Mouse (Mus musculus) B cell, adult 2 months (primary cell): ENCODE results near the gene Gm8994.
A peak's percentile ranks its signal among the peaks of the same experiment; 100 is the strongest.
"Not testable (repeated sequence)": the region's sequence is repeated elsewhere in the genome, so short reads cannot be mapped to it uniquely, and the experiment has no call there.

Source experiments
- DNase-seq, 2 experiments: peaks; one replicate each; pipeline ENCODE4 v3.0.0; 2022

Gene Gm8994

DNA sequence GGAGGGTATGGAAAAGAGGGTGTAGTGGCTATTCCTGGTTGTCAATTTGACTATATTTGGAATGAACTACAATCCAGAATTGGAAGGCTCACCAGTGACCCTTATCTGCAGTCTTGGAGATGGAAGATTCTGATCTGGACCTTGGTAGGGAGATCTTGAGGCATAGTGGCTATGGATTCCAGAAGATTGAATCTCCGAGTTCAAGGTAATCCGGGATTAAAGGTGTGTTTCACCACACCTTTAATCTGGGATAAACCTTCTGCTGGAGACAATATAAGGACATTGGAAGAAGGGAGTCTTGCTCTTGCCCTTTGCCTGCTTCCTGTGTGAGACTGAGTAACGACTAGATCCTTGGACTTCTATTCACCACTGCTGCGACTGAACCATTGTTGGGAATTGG is at the start of gene Gm8994:
Gene Gm8994, plus strand, starts transcription at position 301 of the 400 bp plus-strand sequence.
- not testable (repeated sequence) for DNase-seq

DNA sequence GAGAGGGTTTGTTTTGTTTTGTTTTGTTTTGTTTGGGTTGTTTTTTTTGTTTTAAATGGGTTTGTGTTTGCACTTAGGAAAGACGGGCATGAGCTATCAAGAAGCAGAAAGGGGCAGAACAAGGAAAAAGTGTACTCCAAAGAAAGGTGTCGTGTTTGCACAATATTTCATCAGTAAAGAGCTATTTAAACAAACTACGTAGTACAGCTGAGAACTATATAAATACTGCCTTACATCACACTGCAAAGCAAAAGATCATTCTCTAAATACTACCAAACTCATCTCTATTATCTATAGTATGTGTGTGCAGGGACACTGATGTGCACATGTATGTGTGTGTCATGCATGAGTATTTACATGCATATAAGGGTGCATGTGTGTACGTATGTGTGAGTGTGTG is 49.7 kb upstream of the Gm8994 start:
- DNase-seq: no peak

GRCm38 (mm10) chr6:136284565-136284964 is 42.8 kb upstream of the Gm8994 start:
- DNase-seq: no peak

GRCm38 (mm10) chr6:136286180-136286579 is 41.2 kb upstream of the Gm8994 start:
- no peak for DNase-seq

DNA sequence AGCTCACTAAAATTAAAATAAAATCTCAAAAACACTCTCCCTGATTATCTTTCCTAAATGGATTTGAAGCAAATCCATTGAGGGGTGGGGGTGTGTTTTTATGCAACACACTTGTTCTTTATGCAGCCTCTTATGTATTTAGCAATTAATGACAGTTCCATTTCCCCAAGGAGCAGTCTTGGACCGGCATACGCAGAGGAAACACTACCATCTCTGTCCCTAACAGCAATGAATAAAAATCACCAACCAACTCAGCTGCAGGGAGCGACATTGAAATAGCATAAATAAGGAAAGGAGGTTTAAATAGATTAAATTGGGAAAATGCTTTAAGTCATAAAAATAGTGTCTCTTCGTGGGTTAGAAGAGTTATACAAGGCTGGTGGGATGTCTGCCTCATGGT is 40.8 kb upstream of the Gm8994 start:
- no peak for DNase-seq

GRCm38 (mm10) chr6:136291424-136291823 is 35.9 kb upstream of the Gm8994 start:
- no peak for DNase-seq

DNA sequence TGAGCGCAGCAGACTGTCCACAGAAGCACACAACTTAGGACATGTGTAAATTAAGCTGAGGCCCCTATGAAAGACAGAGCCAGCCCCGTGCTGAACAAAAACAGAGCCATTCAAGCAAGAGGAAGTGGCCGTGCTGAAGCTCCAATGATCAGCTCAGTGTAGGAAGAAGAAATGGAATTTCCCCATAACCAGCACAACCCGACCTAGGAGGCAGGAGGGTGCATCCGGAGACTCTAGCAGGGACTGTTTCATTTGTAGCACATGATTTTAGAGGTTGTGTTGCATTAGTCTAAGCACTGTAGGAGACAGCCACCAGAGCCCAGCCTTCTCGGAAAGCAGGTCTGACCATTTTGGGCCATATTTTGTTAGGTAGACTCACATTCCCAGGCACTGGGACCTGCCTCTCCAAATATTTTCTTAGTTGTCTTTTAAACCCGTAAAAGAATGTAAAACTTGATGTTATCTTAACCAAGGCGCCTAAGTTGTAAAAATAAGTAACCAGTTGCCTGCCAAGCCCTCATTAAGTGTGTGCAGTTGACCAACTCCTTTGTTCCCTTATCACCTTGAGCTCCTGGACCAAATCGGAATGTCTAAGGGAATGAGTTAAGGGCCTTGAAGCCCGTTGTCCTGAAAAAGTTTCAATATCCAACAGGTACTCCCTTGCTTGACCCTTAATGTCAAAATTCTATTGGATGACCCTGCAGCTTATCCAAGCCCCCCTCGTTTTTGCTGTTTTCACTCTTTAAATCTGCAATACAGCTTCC is 35.2 kb upstream of the Gm8994 start:
- DNase-seq: no peak

GRCm38 (mm10) chr6:136293700-136294099 is 33.6 kb upstream of the Gm8994 start:
- peak in 1 of 2 experiments; percentile 5 for DNase-seq

DNA sequence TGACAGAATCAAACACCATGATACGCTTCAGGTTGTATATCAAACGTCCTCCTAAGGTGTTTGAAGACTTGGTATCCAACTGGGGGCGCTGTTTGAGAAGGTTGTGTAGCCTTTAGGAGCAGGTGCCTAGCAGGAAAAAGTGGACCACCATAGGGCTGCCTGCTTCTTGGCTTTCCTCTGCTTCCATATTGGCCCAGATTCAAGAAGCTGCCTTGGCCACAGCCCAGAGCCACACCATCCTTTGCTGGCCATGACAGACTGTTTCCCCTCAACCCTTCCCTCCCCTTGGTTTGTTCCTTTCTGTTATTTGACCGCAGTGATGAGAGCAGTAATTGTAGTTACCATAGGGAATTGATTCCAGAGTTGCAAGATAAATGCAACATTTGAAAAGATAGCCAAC is 31.5 kb upstream of the Gm8994 start:
- DNase-seq: no peak

GRCm38 (mm10) chr6:136296251-136296650 is 31.1 kb upstream of the Gm8994 start:
- no peak for DNase-seq

GRCm38 (mm10) chr6:136303514-136303913 is 23.8 kb upstream of the Gm8994 start:
- DNase-seq: no peak

GRCm38 (mm10) chr6:136304369-136304988 is 22.9 kb upstream of the Gm8994 start:
- no peak for DNase-seq

- DNase-seq: no peak
These were observed 17.9 kb upstream of the Gm8994 start for GRCm38 (mm10) chr6:136309487-136309886.

- DNase-seq: not testable (repeated sequence)
These were observed 1.1 kb downstream of the Gm8994 start for GRCm38 (mm10) chr6:136328416-136328815.

GRCm38 (mm10) chr6:136340669-136341068 is 13.3 kb downstream of the Gm8994 start:
- DNase-seq: no peak

DNA sequence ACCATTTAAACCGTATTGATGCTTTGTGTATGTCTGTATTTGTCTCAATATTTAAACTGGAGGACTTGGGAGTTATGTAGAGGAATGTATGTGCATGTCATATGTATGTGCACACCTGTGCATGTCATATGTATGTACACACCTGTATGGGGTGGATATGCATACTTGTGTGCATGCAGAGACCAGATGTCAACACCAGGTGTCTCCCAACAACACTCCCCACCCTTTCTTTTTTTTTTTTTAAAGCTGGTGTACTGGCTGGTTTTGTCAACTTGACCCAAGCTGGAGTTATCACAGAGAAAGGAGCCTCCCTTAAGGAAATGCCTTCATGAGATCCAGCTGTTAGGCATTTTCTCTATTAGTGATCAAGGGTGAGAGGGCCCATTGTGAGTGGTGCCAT is 13.8 kb downstream of the Gm8994 start:
- no peak for DNase-seq

GRCm38 (mm10) chr6:136343868-136344267 is 16.5 kb downstream of the Gm8994 start:
- no peak for DNase-seq

- DNase-seq: no peak
These were observed 17.7 kb downstream of the Gm8994 start for GRCm38 (mm10) chr6:136345034-136345433.

DNA sequence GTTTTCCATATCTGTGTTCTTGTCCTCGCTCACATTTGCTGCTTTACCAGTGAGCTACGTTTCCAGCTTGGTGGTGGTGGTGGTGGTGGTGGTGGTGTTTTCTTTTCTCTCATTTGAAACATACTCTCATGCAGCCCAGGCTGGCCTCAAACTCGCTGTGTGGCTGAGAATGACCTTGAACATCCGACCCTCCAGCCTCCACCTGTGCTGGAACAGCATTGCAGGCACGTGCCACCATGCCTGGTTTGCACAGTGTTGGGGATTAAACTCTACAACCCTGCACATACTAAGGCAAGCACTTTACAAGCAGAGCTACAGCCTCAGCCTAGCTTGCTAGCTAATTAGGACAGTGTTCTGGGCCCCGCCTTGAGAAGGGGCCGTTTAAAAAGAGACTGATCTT is 18.3 kb downstream of the Gm8994 start:
- DNase-seq: no peak

- DNase-seq: no peak
These were observed 19.7 kb downstream of the Gm8994 start for GRCm38 (mm10) chr6:136347053-136347452.

DNA sequence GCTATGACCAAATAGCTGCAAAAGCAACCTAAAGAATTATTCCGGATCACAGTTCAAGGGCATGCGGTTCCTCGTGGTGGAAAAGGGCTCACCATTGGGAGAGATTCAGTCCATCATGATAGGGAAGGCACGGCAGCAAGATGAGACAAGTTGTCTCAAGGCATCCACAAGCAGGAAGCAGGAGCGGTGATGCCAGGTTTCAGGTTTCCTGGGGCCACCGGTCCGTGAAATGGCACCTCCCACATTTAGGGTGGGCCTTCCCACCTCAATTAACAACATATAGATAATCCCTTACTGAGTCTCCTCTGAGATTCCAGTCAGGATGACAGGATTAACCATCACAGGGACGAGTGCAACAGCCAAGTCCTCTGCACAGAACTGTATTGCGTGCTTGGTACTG is 20.3 kb downstream of the Gm8994 start:
- no peak for DNase-seq

- peak; percentile 17 to 31 for DNase-seq
These were observed 26.3 kb downstream of the Gm8994 start for GRCm38 (mm10) chr6:136353399-136354184.

- no peak for DNase-seq
These were observed 31.1 kb downstream of the Gm8994 start for GRCm38 (mm10) chr6:136358471-136358870.

DNA sequence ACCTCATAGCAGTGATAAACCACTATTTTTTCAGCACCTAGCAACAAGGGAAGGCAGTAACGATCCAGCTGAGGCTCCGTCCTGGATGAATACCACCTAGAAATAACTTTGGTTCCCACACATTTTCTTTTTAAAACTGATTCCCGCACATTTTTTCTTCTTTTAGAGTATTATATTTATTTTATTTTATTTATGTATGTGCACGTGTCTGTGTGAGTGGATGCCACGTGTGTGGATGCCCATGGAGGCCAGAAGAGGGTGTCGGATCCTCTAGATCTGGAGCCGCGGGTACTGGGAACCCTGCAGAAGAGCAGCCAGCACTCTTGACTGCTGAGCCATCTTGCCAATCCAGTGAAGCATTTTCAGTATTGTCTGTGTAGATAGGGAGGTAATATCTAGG is 36.0 kb downstream of the Gm8994 start:
- DNase-seq: no peak
